12 mouse cellular contexts compared by ENCODE assay signal in genomic region chr4:154594116-154594760, GRCm38 (mm10). TPM values are rescaled to one million over a fixed set of nuclear protein-coding genes. Genes with fewer than 3 reads are reported as not detected.
DNase-seq lines count a peak whose midpoint lies in the region; ATAC-seq and TF ChIP-seq lines count a peak whose summit lies in the region.
"Had no signal": no experiment of that assay in that cellular context is flagged by ENCODE, and none has a peak within 500 bp of the region (broad histone marks: within the 10 kb centered on the region; RNA-seq: fewer than 3 reads in every experiment).

No protein-coding gene starts in this region.

- no peaks in the 10 kb centered on the region for H3K36me3 ChIP-seq in forebrain, embryonic 10.5 days (replicated peaks)
- H3K36me3 ChIP-seq in hindbrain, embryonic 15.5 days = no peaks in the 10 kb centered on the region
- H3K36me3 ChIP-seq in neural tube, embryonic 14.5 days (ENCODE audit: control insufficient read depth, insufficient read depth, low read length) = no peaks in the 10 kb centered on the region
- H3K36me3 ChIP-seq: liver, embryonic 15.5 days had no signal

- H3K9ac ChIP-seq in hindbrain, embryonic 15.5 days = no peak overlapping the region
- 0 out of 2 replicates have a peak overlapping the region, but pooled peaks have one; percentile 11 for H3K9ac ChIP-seq in neural tube, embryonic 14.5 days (replicated peaks; ENCODE audit: low read depth, low read length)
- H3K9ac ChIP-seq: liver, embryonic 15.5 days had no signal

- peaks cover 100% of the 10 kb centered on the region for H3K4me1 ChIP-seq in forebrain, embryonic 10.5 days
- H3K4me1 ChIP-seq in hindbrain, embryonic 15.5 days (replicated peaks) = peaks cover 33% of the 10 kb centered on the region
- H3K4me1 ChIP-seq in neural tube, embryonic 14.5 days (ENCODE audit: control insufficient read depth, insufficient read depth, low read length) = peaks cover 26% of the 10 kb centered on the region; the same call in 1 of the 2 replicates

- no peak for ATAC-seq in hindbrain, embryonic 15.5 days (ENCODE audit: low FRiP score, low read depth)
- ATAC-seq in neural tube, embryonic 14.5 days (ENCODE audit: low read depth) = no peak
- ATAC-seq in megakaryocyte-erythroid progenitor cell, adult 5-6 weeks (replicated peaks; ENCODE audit: low FRiP score, low TSS enrichment, poor library complexity, severe bottlenecking) = no peak

- 30% methylated on average over 17 of the region's 17 CpGs for WGBS in forebrain, embryonic 10.5 days
- 25% methylated on average over 17 of the region's 17 CpGs for WGBS in hindbrain, embryonic 15.5 days
- 20% methylated on average over 17 of the region's 17 CpGs for WGBS in neural tube, embryonic 14.5 days

- no peak overlapping the region for H3K4me2 ChIP-seq in hindbrain, embryonic 15.5 days
- peak overlapping the region; percentile 14; the same call in 1 of the 2 replicates for H3K4me2 ChIP-seq in neural tube, embryonic 14.5 days (ENCODE audit: low read depth, low read length)
- H3K4me2 ChIP-seq: liver, embryonic 15.5 days had no signal

- no peak overlapping the region for H3K4me3 ChIP-seq in layer of hippocampus, adult 2 months
- H3K4me3 ChIP-seq in forebrain, embryonic 10.5 days = peak overlapping the region; percentile 26
- no peak overlapping the region for H3K4me3 ChIP-seq in hindbrain, embryonic 15.5 days
- no peak overlapping the region for H3K4me3 ChIP-seq in neural tube, embryonic 14.5 days (ENCODE audit: low read depth, low read length)
- H3K4me3 ChIP-seq: left cerebral cortex, adult 2 months; liver, embryonic 15.5 days had no signal

- H3K9me3 ChIP-seq in forebrain, embryonic 10.5 days = no peaks in the 10 kb centered on the region
- no peaks in the 10 kb centered on the region for H3K9me3 ChIP-seq in hindbrain, embryonic 15.5 days
- H3K9me3 ChIP-seq in neural tube, embryonic 14.5 days (ENCODE audit: control insufficient read depth, low read length) = no peaks in the 10 kb centered on the region
- H3K9me3 ChIP-seq: liver, embryonic 15.5 days had no signal

- no peak for DNase-seq in layer of hippocampus, adult 2 months (ENCODE audit: low spot score in 2 of 2)
- no peak for DNase-seq in layer of hippocampus, adult 8-10 months (ENCODE audit: low spot score in 2 of 2)
- DNase-seq in forebrain, embryonic 10.5 days (ENCODE audit: extremely low spot score, low spot score) = no peak
- no peak for DNase-seq in layer of hippocampus, postnatal 10 days (ENCODE audit: low spot score in 2 of 2)
- DNase-seq: cerebellum, postnatal 25 days; kidney, adult 9 months had no signal

- peaks cover 71% of the 10 kb centered on the region for H3K27me3 ChIP-seq in forebrain, embryonic 10.5 days (ENCODE audit: poor library complexity, severe bottlenecking)
- H3K27me3 ChIP-seq in hindbrain, embryonic 15.5 days = peaks cover 12% of the 10 kb centered on the region; the same call in 1 of the 2 replicates
- peaks cover 3% of the 10 kb centered on the region; the same call in 1 of the 2 replicates for H3K27me3 ChIP-seq in neural tube, embryonic 14.5 days (ENCODE audit: control insufficient read depth, insufficient read depth, low read length)
- H3K27me3 ChIP-seq: CH12.LX had no signal

- H3K27ac ChIP-seq in layer of hippocampus, adult 2 months = peak overlapping the region; percentile 64; the same call in 1 of the 2 replicates
- peak overlapping the region; percentile 88 for H3K27ac ChIP-seq in forebrain, embryonic 10.5 days
- peak overlapping the region; percentile 65; the same call in 1 of the 2 replicates for H3K27ac ChIP-seq in hindbrain, embryonic 15.5 days (replicated peaks)
- H3K27ac ChIP-seq in neural tube, embryonic 14.5 days (ENCODE audit: low read depth, low read length) = peak overlapping the region; percentile 63
- H3K27ac ChIP-seq: left cerebral cortex, adult 2 months; liver, embryonic 15.5 days had no signal

- TF ChIP-seq CTCF in layer of hippocampus, adult 2 months (conservative IDR thresholded peaks at IDR 0.05) = no peak

RNA-seq across cellular contexts. Expression of gene Prdm16, which starts 42.4 kb away (rescaled TPM):
- total RNA-seq in layer of hippocampus, adult 2 months (2021) = 10 to 100 TPM; 10.8 to 11.5 TPM
- 10 to 100 TPM in 3 of 4 experiments, 1 to 10 TPM in 1; 9.3 to 15.5 (median 13.9) TPM for total RNA-seq in layer of hippocampus, adult 8-10 months (2022)
- polyA plus RNA-seq in forebrain, embryonic 10.5 days (2016; fragmentation: Nextera tagmentation; extraction: Ambion mirVana) = 40.1 and 43.1 TPM in 2 replicates
- polyA plus RNA-seq in hindbrain, embryonic 15.5 days (2015; fragmentation: Nextera tagmentation; extraction: Ambion mirVana) = 14.0 and 16.2 TPM in 2 replicates
- 4.6 and 5.7 TPM in 2 replicates for polyA plus RNA-seq in neural tube, embryonic 14.5 days (2014; fragmentation: Nextera tagmentation; extraction: Ambion mirVana)
- total RNA-seq in megakaryocyte-erythroid progenitor cell, adult 5-6 weeks (2014; fragmentation: Nextera tagmentation) = 4.2 and 7.7 TPM in 2 replicates
- 0.85 and 2.2 TPM in 2 replicates for total RNA-seq in megakaryocyte-erythroid progenitor cell, adult 5-6 weeks (2017)
- 10 to 100 TPM in 1 of 2 experiments, 1 to 10 TPM in 1; 9.8 to 13.5 TPM for total RNA-seq in layer of hippocampus, postnatal 10 days (2021)
- total RNA-seq: CH12.LX had no signal
